Mouse (Mus musculus): ENCODE measurements around the gene Erbb3. TPM values are rescaled to one million over a fixed set of nuclear protein-coding genes. Genes with fewer than 3 reads are reported as not detected.

Erbb3 gene
- polyA plus RNA-seq, 1 experiment from 2014 or later = 9.6 TPM

GRCm38 (mm10) chr10:128545570-128545898 lies 43.9 kb downstream of the Erbb3 start:
- no peak for TF ChIP-seq CTCF (IDR thresholded peaks at IDR 0.05; ENCODE audit: low read depth)
- 78% methylated on average over 3 of the region's 3 CpGs for WGBS
- DNase-seq (ENCODE audit: low spot score) (no peak), ATAC-seq (replicated peaks; ENCODE audit: low FRiP score, low read depth) (no peak)
- no peak overlapping the region for H3K4me3 ChIP-seq (replicated peaks; ENCODE audit: low read depth, low read length)
- 0 out of 2 replicates have a peak overlapping the region, but pooled peaks have one; percentile 2 for H3K9ac ChIP-seq (ENCODE audit: low read depth, low read length)
- peaks cover 18% of the 10 kb centered on the region for H3K36me3 ChIP-seq (ENCODE audit: insufficient read depth, low read length)
- H3K27me3 ChIP-seq (ENCODE audit: insufficient read depth, low read length) = no peaks in the 10 kb centered on the region
- no peak overlapping the region for H3K4me2 ChIP-seq (ENCODE audit: low read length)
- no peak overlapping the region for H3K27ac ChIP-seq
- no peaks in the 10 kb centered on the region for H3K9me3 ChIP-seq (replicated peaks; ENCODE audit: low read length)
- no peaks in the 10 kb centered on the region for H3K4me1 ChIP-seq (replicated peaks; ENCODE audit: insufficient read depth, low read length)

- TF ChIP-seq CTCF (IDR thresholded peaks at IDR 0.05; ENCODE audit: low read depth) = no peak
- ATAC-seq (replicated peaks; ENCODE audit: low FRiP score, low read depth) = no peak
- Histone ChIP-seq H3K4me3 (replicated peaks; ENCODE audit: low read depth, low read length) (no peak overlapping the region), H3K9me3 (replicated peaks; ENCODE audit: low read length) (no peaks in the 10 kb centered on the region), H3K4me2 (ENCODE audit: low read length) (no peak overlapping the region), H3K36me3 (ENCODE audit: insufficient read depth, low read length) (peaks cover 18% of the 10 kb centered on the region), H3K9ac (ENCODE audit: low read depth, low read length) (no peak overlapping the region), H3K27me3 (ENCODE audit: insufficient read depth, low read length) (no peaks in the 10 kb centered on the region), H3K27ac (no peak overlapping the region), H3K4me1 (replicated peaks; ENCODE audit: insufficient read depth, low read length) (no peaks in the 10 kb centered on the region)
- 93% methylated on average over 37 of the region's 37 CpGs for WGBS
- DNase-seq (ENCODE audit: low spot score) = no peak
Measured at GRCm38 (mm10) chr10:128544674-128545569, 44.5 kb downstream of the Erbb3 start.

- Histone ChIP-seq H3K27me3 (ENCODE audit: insufficient read depth, low read length) (no peaks in the 10 kb centered on the region), H3K4me1 (replicated peaks; ENCODE audit: insufficient read depth, low read length) (no peaks in the 10 kb centered on the region), H3K36me3 (ENCODE audit: insufficient read depth, low read length) (peaks cover 18% of the 10 kb centered on the region), H3K27ac (no peak overlapping the region), H3K9me3 (replicated peaks; ENCODE audit: low read length) (no peaks in the 10 kb centered on the region), H3K9ac (ENCODE audit: low read depth, low read length) (no peak overlapping the region), H3K4me3 (replicated peaks; ENCODE audit: low read depth, low read length) (no peak overlapping the region), H3K4me2 (ENCODE audit: low read length) (no peak overlapping the region)
- 94% methylated on average over 15 of the region's 15 CpGs for WGBS
- TF ChIP-seq CTCF (IDR thresholded peaks at IDR 0.05; ENCODE audit: low read depth) = no peak
- no peak for ATAC-seq (replicated peaks; ENCODE audit: low FRiP score, low read depth)
- no peak for DNase-seq (ENCODE audit: low spot score)
Measured at GRCm38 (mm10) chr10:128544151-128544657, 45.2 kb downstream of the Erbb3 start.

DNA sequence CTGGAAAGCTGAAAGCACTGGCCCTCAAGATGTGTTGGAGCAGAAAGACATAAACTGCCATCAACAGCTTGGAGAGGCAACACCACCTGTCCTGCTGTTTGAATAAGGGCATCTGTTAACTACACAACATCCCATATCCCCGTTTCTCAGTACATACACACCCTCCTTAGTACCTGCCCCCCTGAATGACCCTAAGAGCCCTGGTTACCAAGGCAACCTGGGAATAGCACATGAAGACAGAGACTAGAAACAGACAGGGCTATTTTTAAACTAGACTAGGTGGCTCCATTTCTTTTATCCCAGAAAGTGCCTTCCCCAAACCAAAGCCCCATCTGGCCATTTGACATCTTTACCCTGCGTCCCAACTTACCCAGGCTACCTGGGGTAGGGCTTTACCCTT lies 46.4 kb downstream of the Erbb3 start:
- Histone ChIP-seq H3K9me3 (replicated peaks; ENCODE audit: low read length) (no peaks in the 10 kb centered on the region), H3K4me2 (ENCODE audit: low read length) (no peak overlapping the region), H3K27ac (no peak overlapping the region), H3K36me3 (ENCODE audit: insufficient read depth, low read length) (peaks cover 18% of the 10 kb centered on the region), H3K9ac (ENCODE audit: low read depth, low read length) (no peak overlapping the region), H3K27me3 (ENCODE audit: insufficient read depth, low read length) (no peaks in the 10 kb centered on the region), H3K4me3 (replicated peaks; ENCODE audit: low read depth, low read length) (no peak overlapping the region), H3K4me1 (replicated peaks; ENCODE audit: insufficient read depth, low read length) (no peaks in the 10 kb centered on the region)
- WGBS = 69% methylated on average over 2 of the region's 2 CpGs
- no peak for ATAC-seq (replicated peaks; ENCODE audit: low FRiP score, low read depth)
- TF ChIP-seq CTCF (IDR thresholded peaks at IDR 0.05; ENCODE audit: low read depth) = no peak
- no peak for DNase-seq (ENCODE audit: low spot score)

DNA sequence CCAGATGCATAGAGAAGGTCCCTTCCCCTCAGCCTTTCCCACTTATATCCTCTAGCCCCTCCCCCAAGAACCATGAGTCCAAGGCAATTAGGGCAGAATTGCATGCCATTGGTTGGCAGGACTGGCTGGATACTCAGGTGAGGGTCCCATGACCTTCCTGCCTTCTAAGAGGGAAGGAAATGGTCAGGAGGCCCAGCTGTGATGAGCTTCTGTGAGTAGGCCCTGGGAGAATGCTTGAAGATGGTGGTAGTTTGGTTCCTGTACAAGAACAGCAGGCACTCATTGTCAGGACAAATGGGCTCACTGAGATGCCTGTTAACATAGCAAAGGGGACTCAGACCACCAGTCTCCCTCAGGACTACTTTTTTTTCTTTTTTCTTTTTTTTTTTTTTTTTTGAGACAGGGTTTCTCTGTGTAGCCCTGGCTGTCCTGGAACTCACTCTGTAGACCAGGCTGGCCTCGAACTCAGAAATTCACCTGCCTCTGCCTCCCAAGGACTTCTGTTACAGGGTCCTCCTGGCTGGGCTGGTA lies 51.0 kb downstream of the Erbb3 start:
- Histone ChIP-seq H3K9me3 (replicated peaks; ENCODE audit: low read length) (no peaks in the 10 kb centered on the region), H3K4me3 (replicated peaks; ENCODE audit: low read depth, low read length) (no peak overlapping the region), H3K27ac (no peak overlapping the region), H3K4me1 (replicated peaks; ENCODE audit: insufficient read depth, low read length) (no peaks in the 10 kb centered on the region), H3K4me2 (ENCODE audit: low read length) (no peak overlapping the region), H3K27me3 (ENCODE audit: insufficient read depth, low read length) (no peaks in the 10 kb centered on the region), H3K9ac (ENCODE audit: low read depth, low read length) (no peak overlapping the region), H3K36me3 (ENCODE audit: insufficient read depth, low read length) (0 out of 2 replicates have a peak, but pooled peaks cover 3% of the 10 kb centered on the region)
- TF ChIP-seq CTCF (IDR thresholded peaks at IDR 0.05; ENCODE audit: low read depth) = no peak
- 82% methylated on average over 1 of the region's 1 CpGs for WGBS
- ATAC-seq (replicated peaks; ENCODE audit: low FRiP score, low read depth) (no peak), DNase-seq (ENCODE audit: low spot score) (no peak)

DNA sequence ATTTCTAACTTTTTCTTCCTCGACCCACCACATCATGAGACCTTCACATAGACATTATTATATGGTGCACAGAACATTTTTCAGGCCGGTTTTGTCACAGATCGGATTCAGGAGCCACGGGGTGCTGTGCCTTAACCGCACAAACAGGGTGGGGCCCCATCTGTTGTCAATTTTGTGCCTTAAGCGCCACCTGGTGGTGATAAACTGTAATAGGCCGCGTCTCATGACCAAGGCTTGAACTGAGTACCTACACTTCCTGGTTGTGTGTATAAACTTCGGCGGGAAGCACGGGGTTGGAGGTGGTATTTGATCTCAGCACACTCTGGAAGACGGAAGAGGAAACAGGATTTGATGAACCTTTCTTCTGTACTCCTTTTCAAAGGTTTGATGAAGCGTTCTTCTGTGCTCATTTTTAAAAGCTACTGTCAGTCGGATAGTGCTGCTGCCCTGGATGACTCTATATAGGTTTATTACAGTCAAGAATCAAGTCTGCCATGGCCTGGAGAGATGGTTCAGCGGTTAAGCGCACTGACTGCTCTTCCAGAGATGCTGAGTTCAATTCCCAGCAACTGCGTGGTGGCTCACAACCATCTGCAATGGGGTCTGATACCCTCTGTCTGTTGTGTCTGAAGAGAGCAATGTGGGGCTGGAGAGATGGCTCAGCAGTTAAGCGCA lies 53.0 kb downstream of the Erbb3 start:
- TF ChIP-seq CTCF (IDR thresholded peaks at IDR 0.05; ENCODE audit: low read depth) = peak; percentile 97
- no peaks in the 10 kb centered on the region for H3K9me3 ChIP-seq (replicated peaks; ENCODE audit: low read length)
- DNase-seq (ENCODE audit: low spot score) = peak; percentile 92
- H3K4me2 ChIP-seq (ENCODE audit: low read length) = peak overlapping the region; percentile 42
- H3K27ac ChIP-seq = 0 out of 2 replicates have a peak overlapping the region, but pooled peaks have one; percentile 15
- no peak overlapping the region for H3K4me3 ChIP-seq (replicated peaks; ENCODE audit: low read depth, low read length)
- H3K9ac ChIP-seq (ENCODE audit: low read depth, low read length) = peak overlapping the region; percentile 27; the same call in 1 of the 2 replicates
- H3K4me1 ChIP-seq (replicated peaks; ENCODE audit: insufficient read depth, low read length) = no peaks in the 10 kb centered on the region
- 13% methylated on average over 18 of the region's 18 CpGs for WGBS
- H3K27me3 ChIP-seq (ENCODE audit: insufficient read depth, low read length) = no peaks in the 10 kb centered on the region
- ATAC-seq (replicated peaks; ENCODE audit: low FRiP score, low read depth) = peak; percentile 85
- no peaks in the 10 kb centered on the region for H3K36me3 ChIP-seq (ENCODE audit: insufficient read depth, low read length)

Measured in kidney, postnatal 0 days (tissue).